Mouse (Mus musculus) small intestine, adult 2 months (tissue): ENCODE results near the gene Gm2a. TPM values are rescaled to one million over a fixed set of nuclear protein-coding genes. Genes with fewer than 3 reads are reported as not detected.
"Not testable (repeated sequence)": the region's sequence is repeated elsewhere in the genome, so short reads cannot be mapped to it uniquely, and the experiment has no call there.

Experiments used
- H3K27ac ChIP-seq: fragments of 200-500 bp; 2 replicates; pipeline ENCODE4 v1.5.1; 2012; ENCODE audit warnings: low read depth, low read length, control low read depth, inconsistent platforms; ENCODE audit not compliant: insufficient read depth
- H3K27me3 ChIP-seq: fragments of 200-500 bp; 2 replicates; pipeline ENCODE4 v1.6.1; 2012; ENCODE audit warnings: mild to moderate bottlenecking, moderate library complexity, low read length, inconsistent platforms; ENCODE audit not compliant: control insufficient read depth, insufficient read depth
- H3K36me3 ChIP-seq: fragments of 200-500 bp; 2 replicates; pipeline ENCODE4 v1.6.1; 2012; ENCODE audit warnings: mild to moderate bottlenecking, low read length, control low read depth, inconsistent platforms; ENCODE audit not compliant: control insufficient read depth, insufficient read depth
- H3K4me1 ChIP-seq: fragments of 200-500 bp; 2 replicates; pipeline ENCODE4 v1.6.1; 2012; ENCODE audit warnings: low read length, inconsistent platforms, mixed read lengths; ENCODE audit not compliant: control insufficient read depth, insufficient read depth, insufficient read length
- H3K4me3 ChIP-seq: fragments of 200-500 bp; 2 replicates; pipeline ENCODE4 v1.5.1; 2012; ENCODE audit warnings: low read depth, mild to moderate bottlenecking, control low read depth, inconsistent platforms, low read length, moderate library complexity
- CTCF ChIP-seq: fragments of 200-500 bp; IDR thresholded peaks from 2 replicates; pipeline ENCODE4 v1.5.1; 2012; ENCODE audit warnings: low read depth, mild to moderate bottlenecking, control low read depth, inconsistent platforms, low read length, moderate library complexity, mixed read lengths; ENCODE audit not compliant: insufficient replicate concordance, insufficient read length; ENCODE audit errors: extremely low read depth
- POLR2A ChIP-seq: fragments of 200-500 bp; IDR thresholded peaks from 2 replicates; pipeline ENCODE4 v1.6.1; 2012; ENCODE audit warnings: low read depth, mild to moderate bottlenecking, control low read depth, inconsistent platforms, low read length, moderate library complexity
- WGBS: fragments of 180-500 bp; shearing (Covaris S2); methylation state at CpG from one replicate; pipeline ENCODE4 v1.1.7; 2018; 5-methylcytosine and 5-hydroxymethylcytosine counted together
- polyA plus RNA-seq: library from polyadenylated mRNA; depleted of rRNA; stranded (reverse); fragments of >200 nt; gene quantifications from 2 replicates; pipeline ENCODE4 v1.2.3, GENCODE M21; 2012

Gm2a gene
- polyA plus RNA-seq, 1 experiment: 24.2 TPM

DNA sequence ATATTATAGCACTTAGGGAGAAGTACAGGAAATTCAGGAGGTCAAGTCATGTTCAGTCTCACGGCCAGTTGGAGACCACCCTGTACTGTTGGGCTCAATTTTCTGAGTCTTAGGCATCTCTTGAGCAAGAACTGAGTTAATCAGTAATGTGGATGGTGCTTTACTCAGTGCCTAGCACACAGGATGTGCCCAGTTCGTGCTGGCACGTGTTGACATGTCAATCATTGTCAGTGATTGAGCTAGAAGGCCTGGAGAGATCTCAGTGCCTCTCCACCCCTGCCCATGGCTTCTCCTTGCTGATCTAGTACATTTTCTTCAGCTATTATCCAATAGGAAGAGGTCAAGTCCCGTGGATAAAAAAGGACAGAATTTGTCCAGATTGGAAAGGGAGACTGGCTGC is 7.5 kb downstream of the Gm2a start:
- Histone ChIP-seq H3K27ac (no peak overlapping the region), H3K4me1 (no peaks in the 10 kb centered on the region), H3K4me3 (no peak overlapping the region), H3K27me3 (no peaks in the 10 kb centered on the region), H3K36me3 (peaks cover 4% of the 10 kb centered on the region; the same call in 1 of the 2 replicates)
- 66% methylated on average over 4 of the region's 4 CpGs for WGBS
- TF ChIP-seq CTCF (no peak), POLR2A (no peak)

DNA sequence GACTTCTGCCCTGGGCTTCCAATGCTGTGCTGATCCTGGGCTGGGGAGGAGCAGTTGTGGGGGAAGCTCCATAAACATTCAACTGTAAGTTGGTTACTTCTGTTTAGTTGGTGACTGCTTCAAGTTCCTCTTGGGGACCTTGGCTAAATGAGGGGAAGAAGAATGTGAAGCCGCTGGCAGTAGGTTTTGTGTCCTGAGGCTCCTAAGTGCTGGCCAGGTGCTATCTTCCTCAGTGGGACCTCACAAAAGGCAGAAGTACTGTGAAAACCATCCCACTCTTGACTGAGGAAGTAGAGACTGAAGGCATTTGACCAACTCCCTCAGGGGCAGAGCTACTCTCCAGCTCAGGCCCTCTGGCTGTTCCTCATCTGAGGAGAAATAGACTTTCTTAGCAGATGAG is 8.7 kb downstream of the Gm2a start:
- TF ChIP-seq CTCF (no peak), POLR2A (no peak)
- WGBS: 82% methylated on average over 1 of the region's 1 CpGs
- no peak overlapping the region for H3K27ac ChIP-seq

DNA sequence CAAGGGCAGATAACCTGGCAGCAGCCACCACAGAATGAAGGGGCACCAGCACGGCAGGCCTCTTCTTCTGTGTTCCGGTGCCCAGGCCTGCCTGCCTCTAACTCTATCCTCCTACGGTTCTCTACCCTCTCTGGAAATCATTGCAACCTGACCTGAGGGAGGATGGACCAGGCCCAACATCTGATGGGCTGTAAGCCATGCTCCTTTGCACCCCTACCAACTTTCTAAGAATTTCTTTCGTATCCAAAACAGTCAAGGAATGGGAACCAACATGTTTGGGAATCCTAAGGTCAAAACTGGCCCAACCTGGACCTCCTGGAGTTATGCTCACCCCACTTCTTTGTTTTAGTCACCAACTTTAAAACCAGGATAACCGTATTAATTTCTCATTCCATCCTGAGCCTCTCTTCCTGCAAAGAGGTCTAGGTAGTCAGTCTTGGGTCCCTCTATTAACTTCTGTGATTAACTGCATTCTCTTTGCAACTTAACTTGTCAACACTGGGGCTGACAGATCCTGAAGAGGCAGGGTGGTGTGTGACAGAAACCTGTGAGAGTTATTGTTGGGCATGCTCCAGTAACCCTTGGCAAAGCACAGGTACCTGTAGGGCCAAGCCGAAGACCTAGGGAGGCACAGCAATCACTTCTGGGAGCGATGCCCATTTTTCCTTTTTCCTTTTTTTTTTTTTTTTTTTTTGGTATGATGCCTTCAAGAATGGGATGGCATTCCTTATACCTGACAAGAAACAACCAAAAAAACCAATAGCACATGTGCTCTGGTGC is 11.8 kb downstream of the Gm2a start:
- H3K27me3 ChIP-seq: no peaks in the 10 kb centered on the region
- 86% methylated on average over 7 of the region's 7 CpGs for WGBS
- no peak overlapping the region for H3K27ac ChIP-seq
- peaks cover 2% of the 10 kb centered on the region; the same call in 1 of the 2 replicates for H3K36me3 ChIP-seq
- no peak overlapping the region for H3K4me3 ChIP-seq
- TF ChIP-seq POLR2A: no peak
- TF ChIP-seq CTCF: no peak
- no peaks in the 10 kb centered on the region for H3K4me1 ChIP-seq

More for the DNA sequence above, 8.7 kb downstream of the Gm2a start:
- H3K4me3 ChIP-seq: no peak overlapping the region
- peaks cover 4% of the 10 kb centered on the region; the same call in 1 of the 2 replicates for H3K36me3 ChIP-seq
- no peaks in the 10 kb centered on the region for H3K4me1 ChIP-seq
- no peaks in the 10 kb centered on the region for H3K27me3 ChIP-seq

DNA sequence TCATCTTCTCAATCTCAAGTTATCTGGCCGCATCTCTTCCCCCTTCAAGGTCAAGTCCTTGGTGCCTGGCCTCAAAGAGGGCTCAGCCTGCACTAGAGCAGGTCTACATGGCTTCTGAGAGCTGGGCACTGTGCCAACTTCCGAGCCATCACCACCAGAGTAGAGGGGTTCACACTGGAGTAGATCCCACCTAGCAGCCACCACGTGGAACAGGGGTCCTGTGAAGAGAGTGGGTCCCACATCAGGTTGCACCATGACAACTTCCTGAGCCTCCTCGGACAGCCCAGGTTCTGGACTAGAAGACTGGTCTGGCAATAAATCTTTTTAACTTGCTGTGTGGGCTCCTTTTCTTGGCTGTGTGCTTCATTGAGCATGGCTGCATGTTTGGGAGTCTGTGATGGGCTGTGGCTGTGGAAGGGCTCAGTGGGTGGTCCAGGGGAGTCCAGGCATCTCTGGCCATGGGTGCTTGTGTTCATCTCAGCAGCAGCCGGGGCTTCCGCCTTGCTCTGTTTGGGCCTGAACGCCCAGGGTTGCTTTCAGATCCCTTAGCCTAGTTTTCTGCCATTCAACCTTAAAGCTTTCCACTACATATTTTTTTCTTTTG is 12.8 kb downstream of the Gm2a start:
- Histone ChIP-seq H3K27me3 (no peaks in the 10 kb centered on the region), H3K36me3 (peaks cover 2% of the 10 kb centered on the region; the same call in 1 of the 2 replicates), H3K4me1 (no peaks in the 10 kb centered on the region), H3K4me3 (no peak overlapping the region), H3K27ac (no peak overlapping the region)
- WGBS: 68% methylated on average over 7 of the region's 7 CpGs
- TF ChIP-seq CTCF: no peak
- TF ChIP-seq POLR2A: no peak

DNA sequence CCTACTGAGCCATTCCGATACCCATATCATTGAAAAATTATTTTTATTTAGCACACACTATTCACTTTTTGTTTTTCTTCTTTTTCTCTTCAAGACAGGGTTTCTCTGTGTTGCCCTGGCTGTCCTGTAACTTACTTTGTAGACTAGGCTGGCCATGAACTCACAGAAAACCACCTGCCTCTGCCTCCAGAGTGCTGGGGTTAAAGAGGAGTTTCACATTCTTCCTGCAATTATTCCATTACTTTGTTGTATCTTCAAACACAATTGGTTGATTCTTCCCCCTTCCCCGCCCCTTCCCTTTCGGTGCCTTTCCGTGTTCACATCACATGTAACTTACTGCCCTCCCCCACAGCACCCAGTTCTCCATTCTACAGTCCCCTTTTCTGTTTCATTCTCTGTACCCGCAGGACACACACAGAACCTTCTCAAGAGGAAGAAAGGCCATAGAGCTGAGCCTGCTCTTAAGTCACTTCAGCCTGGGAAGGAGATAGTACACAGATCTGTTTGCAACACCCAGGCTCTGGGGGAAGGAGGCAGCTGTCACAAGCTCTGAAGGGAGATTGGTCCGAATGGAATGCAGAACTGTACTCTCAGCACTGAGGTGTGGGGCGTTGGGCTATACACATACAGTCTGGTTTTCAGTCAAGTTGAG is 15.4 kb downstream of the Gm2a start:
- no peak overlapping the region for H3K4me3 ChIP-seq
- H3K27ac ChIP-seq: 0 out of 2 replicates have a peak overlapping the region, but pooled peaks have one; percentile 19
- H3K4me1 ChIP-seq: no peaks in the 10 kb centered on the region
- 45% methylated on average over 7 of the region's 7 CpGs for WGBS
- TF ChIP-seq CTCF (no peak), POLR2A (no peak; the same call in 1 of the 2 replicates)
- peaks cover 2% of the 10 kb centered on the region; the same call in 1 of the 2 replicates for H3K36me3 ChIP-seq
- H3K27me3 ChIP-seq: no peaks in the 10 kb centered on the region

DNA sequence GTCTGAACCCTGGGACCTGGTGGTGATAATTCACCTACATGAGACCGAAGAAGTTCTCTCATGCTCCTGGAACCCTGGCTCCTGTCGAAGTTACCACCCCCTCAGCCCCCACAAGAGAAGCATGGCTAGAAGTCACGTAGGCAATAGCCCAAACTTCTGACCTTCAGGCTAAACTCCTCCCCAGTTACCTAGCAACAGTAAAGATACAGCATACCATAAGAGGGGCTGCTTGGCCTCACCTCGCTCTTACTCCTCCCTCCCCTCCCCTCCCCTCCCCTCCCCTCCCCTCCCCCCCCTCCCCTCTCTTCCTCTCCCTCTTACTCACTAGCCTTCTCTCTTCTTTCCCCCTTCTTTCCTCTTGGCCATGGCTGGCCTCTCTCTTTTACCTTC is 15.9 kb downstream of the Gm2a start:
- 40% methylated on average over 4 of the region's 4 CpGs for WGBS
- H3K27ac ChIP-seq: 0 out of 2 replicates have a peak overlapping the region, but pooled peaks have one; percentile 19
- not testable (repeated sequence) for H3K4me3 ChIP-seq, H3K4me1 ChIP-seq, H3K36me3 ChIP-seq, H3K27me3 ChIP-seq

DNA sequence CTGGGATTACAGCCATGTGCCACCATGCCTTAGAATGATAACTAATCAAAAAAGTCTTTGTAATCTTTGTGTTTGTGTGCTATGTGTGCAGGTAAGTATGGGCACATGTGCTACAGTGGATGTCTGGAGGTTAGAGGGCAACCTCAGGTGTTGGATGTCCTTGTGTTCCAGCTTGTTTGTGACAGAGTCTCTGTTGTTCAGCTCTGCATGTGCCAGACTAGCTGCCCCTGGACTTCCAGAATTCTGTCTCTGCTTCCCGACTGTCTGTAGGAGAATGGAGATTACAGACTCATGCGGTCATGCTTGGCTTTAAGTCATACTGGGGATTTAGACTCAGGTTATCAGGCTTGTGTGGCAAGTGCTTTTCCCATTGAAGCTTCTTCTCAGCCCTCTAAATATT is 16.4 kb downstream of the Gm2a start:
- Histone ChIP-seq H3K27me3 (no peaks in the 10 kb centered on the region), H3K36me3 (peaks cover 2% of the 10 kb centered on the region; the same call in 1 of the 2 replicates), H3K4me3 (no peak overlapping the region), H3K4me1 (no peaks in the 10 kb centered on the region), H3K27ac (0 out of 2 replicates have a peak overlapping the region, but pooled peaks have one; percentile 19)
- WGBS: 68% methylated on average over 2 of the region's 2 CpGs
- no peak for TF ChIP-seq POLR2A
- no peak for TF ChIP-seq CTCF
